Mouse (Mus musculus) retina, embryonic 14.5 days (tissue): ENCODE results near the gene Plin1.
A peak's percentile ranks its signal among the peaks of the same experiment; 100 is the strongest.

Experiments
- DNase-seq: peaks from one replicate; pipeline ENCODE4 v3.0.0-alpha.2; 2015; ENCODE audit warnings: low spot score

The Plin1 gene

GRCm38 (mm10) chr7:79732622-79733021, at the start of gene Plin1:
Plin1 (minus strand) TSS chr7:79732903.
- no peak for DNase-seq

DNA sequence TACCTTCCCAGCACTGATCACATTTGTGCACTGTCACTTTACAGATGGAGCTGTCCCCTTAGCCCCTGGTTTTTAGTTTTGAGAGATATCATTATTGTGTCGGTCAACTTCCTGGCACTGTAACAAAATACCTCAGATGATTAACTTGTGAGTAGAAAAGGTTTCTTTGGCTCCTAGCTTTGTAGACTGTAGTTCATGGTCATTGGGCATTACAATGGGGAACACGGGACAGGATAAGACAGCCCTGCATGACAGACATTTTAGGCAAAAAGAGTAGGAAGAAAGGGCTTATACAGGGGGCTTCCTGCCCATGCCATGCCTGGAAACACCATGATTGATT, 49.8 kb upstream of the Plin1 start:
- no peak for DNase-seq

- no peak for DNase-seq
These were observed 49.3 kb upstream of the Plin1 start for GRCm38 (mm10) chr7:79781826-79782515.

GRCm38 (mm10) chr7:79780647-79781626, 48.2 kb upstream of the Plin1 start:
- DNase-seq: peak; percentile 95

GRCm38 (mm10) chr7:79771561-79772512, 39.1 kb upstream of the Plin1 start:
- no peak for DNase-seq

- no peak for DNase-seq
These were observed 37.0 kb upstream of the Plin1 start for GRCm38 (mm10) chr7:79769664-79770063.

DNA sequence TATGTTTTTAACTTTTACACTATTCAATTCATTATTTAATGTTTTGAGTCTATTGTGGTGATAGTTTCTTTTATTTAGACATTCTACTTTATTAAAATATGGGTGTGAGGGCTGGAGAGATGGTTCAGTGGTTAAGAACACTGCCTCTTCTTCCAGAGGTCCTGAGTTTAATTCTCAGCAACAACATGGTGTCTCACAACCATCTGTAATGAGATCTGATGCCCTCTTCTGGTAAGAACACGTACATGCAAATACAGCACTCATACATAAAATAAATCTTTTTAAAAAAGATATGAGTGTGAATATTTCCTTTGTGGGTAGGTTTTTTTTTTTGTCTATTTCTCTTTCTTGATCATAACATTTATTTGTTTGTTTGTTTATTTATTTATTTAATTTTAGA, 33.3 kb upstream of the Plin1 start:
- no peak for DNase-seq

DNA sequence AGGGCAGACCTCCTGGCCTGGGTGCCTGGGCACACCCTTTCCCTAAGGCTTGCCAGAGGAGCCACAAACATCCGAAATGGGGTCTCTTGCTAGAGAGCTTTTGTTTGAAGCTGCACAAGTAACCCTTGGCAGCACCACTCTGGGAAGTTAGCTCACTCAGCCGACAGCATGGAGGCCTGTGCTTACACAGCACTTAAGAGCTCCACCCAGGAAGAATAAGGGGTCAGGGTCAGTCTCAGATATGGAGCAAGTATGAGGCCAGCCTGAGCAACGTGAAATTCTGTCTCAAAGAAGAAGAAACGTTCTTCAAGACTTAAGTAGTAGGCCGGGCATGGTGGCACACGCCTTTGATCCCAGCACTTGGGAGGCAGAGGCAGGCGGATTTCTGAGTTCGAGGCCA, 29.4 kb upstream of the Plin1 start:
- no peak for DNase-seq

DNA sequence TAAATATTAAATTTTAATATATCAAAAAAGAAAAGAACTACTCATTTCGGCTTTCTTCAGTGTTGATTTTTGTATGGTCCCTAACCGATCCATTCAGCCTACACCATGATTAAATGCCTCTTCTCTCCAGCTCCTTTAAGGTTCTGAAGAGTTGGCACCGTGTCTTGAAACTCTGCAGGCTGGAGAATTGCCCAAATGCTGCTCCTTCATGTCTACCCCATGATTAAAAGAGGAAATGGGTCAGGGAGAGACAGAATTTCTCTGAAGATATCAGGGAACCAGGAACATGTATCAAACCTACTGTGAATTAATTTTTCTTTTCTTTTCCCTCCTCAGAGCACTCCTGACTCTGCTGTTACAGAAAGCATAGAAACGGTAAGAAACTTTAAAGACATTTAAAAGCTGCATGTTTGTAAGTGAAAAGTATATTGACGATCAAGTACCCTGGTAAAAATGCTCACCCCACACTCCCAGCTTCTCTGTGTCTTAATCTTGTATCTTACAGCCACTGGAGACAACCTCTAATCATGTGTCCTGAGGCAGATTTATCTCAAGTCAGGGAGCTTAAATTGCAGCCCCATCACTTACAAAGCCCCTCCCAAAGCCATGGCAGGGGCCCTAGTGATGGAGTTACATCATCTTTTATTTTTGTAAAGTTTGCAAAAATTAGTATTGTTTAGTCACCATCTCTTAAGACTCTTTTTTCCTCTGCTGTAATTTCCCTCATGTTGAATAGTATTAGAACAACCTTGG, 28.6 kb upstream of the Plin1 start:
- DNase-seq: no peak

- DNase-seq: no peak
These were observed 27.1 kb upstream of the Plin1 start for GRCm38 (mm10) chr7:79759766-79760165.

GRCm38 (mm10) chr7:79758176-79758575, 25.5 kb upstream of the Plin1 start:
- no peak for DNase-seq

DNA sequence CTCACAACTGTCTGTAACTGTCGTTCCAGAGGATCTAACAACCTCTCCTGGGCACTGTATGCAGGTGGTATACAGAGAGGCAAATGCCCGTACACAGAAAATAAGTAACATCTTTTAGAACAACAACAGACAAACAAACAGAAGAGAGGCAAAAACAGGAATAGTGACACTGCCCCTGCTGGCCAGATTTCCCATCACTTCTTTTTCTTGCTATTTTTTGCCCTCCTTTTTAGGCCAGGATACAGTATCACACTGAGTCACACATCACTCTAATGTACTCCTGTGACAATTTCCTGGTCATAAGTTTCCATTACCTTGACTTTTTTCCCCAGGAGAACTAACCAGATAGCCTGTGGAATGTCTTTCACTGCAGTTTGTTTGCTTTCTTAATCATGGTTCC, 23.6 kb upstream of the Plin1 start:
- no peak for DNase-seq

GRCm38 (mm10) chr7:79749511-79749910, 16.8 kb upstream of the Plin1 start:
- DNase-seq: no peak

DNA sequence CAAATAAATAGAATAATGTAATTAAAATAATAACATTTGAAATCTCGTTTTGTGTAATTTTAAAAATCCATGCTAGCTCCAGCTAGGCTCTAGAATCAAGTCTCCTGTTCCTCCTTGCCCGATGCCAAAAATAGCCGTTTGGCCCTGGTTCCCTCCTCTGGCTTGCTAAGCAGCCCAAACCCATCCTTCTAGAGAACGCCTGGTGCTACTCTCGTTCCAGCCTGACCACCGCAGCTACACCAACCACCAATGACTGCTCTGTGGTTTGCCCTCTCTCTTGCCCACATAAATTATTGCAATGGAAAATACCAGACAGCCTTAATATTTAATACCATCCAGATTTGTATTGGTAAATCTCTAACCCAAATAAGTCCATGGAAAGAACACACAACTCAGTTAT, 15.0 kb upstream of the Plin1 start:
- DNase-seq: no peak

DNA sequence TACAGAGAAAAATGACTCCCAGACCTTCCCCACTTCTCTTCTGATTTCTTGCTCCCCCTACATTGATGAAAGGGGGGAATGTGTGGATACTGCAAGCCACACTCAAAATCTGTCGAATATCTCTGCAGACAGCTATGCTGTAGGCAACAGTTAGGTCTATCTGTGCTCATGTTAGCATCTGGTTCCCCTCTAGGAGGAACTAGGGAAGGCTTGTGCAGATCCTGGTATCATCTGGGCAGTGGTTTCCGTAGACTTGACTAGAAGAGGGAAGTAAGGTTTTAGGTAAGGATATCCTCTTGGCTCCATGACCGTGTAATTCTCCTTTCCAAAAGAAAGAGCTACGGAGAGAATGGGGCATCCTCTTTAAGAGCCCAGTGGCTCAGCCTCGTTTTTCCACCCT, 11.9 kb upstream of the Plin1 start:
- DNase-seq: no peak

- DNase-seq: no peak
These were observed 11.3 kb upstream of the Plin1 start for GRCm38 (mm10) chr7:79744051-79744450.

DNA sequence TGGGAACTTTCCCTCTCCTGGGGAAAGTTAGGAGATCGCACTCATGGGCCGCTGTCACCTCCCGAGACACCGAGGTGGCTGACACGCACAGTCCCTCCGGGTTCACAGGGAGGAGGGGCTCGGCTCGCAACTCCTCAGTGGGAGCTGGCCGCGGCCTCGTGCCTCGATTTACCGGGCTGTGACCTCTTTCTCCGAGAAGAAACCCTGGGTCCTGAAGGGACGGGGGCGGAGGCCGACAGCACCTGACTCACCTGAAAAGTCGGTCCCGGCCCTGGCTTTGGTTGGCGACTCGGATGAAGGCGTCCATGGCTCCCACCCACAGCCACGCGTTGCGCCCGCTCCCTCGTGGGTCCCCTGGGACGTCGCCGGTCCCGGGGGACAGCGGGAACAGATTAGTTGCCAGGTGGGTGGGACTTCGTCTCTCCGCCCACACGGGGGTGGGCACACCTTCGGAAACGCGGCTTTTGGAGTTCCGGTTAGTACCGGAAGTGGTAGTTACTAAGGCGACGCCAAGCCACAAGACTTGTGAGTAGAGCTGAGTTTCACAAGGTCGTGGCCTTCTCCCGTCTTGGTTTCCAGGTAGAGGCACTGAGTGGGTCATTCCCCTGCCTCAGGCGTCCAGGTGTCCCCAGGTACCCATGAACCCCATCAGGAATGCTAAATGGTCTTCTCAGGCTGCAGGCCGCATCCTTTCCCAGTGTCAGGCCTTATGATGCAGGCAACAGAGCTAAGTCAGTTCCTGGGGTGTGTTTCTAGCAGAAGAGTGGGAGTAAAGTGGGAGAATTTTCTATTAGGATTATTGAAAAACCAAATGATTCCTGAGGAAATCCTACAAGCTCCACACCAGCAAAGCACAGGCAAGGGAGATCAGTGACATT, 10.2 kb upstream of the Plin1 start, which contains the start of the genes Pex11a and Wdr93:
Gene Pex11a (minus strand): TSS at position 473 of the 878 bp plus-strand sequence.
Gene Wdr93 (plus strand): TSS at position 505 of the 878 bp plus-strand sequence.
- peak; percentile 82 for DNase-seq

DNA sequence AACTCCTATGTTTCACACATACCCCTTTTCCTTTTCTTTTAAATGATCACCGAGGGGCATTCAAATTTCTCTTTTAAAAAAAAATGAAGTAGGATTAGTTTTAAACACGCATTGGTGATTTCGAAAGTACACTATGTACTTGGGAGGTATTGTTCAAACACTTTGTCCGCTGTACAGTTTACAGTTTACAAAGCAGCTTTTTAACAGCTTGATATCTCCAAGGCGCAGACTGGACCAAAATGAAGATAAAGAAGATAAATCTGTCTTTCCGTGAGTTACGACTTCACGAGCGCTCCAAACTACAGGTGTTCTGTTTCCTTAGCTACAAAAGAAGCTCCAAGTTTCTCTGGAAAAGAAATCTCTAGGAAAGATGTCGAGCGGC, 9.6 kb upstream of the Plin1 start:
- no peak for DNase-seq

- no peak for DNase-seq
These were observed 7.6 kb upstream of the Plin1 start for GRCm38 (mm10) chr7:79740279-79740678.

DNA sequence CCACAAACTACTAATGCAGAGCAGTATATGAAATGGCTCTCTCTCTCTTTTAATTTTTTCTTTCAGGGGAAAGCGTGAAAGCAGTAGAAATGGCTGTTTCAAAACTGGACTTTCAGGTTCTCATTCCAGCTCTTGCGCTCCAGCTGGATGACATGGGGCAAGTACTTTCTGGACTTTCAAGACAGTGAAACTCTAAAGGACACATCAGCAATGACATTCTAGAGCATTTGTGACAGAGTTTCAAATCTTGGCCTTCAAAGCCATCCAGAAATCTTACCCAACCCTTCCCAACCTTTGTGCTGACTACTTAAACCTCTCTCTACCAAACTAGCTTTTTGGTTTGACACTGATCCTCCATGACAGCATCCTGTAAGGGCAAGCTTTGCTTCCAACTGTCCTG, 6.2 kb upstream of the Plin1 start:
- DNase-seq: no peak
